Mouse (Mus musculus) hindbrain, embryonic 13.5 days (tissue): ENCODE data around the gene Eif2b4. TPM values are rescaled to one million over a fixed set of nuclear protein-coding genes. Genes with fewer than 3 reads are reported as not detected.

Experiments
- ATAC-seq: fragments of 200-750 bp; cut with Nextera tagmentation; 2 replicates; pipeline ENCODE4 v1.8.0; 2017; ENCODE audit warnings: moderate TSS enrichment; ENCODE audit not compliant: low FRiP score
- H3K27ac ChIP-seq: fragments of 300-500 bp; sonication (generic); 2 replicates; pipeline ENCODE4 v1.5.1; 2015; ENCODE audit warnings: inconsistent platforms, mild to moderate bottlenecking, moderate library complexity
- H3K27me3 ChIP-seq: fragments of 300-500 bp; sonication (generic); 2 replicates; pipeline ENCODE4 v1.6.1; 2015; ENCODE audit warnings: mild to moderate bottlenecking, inconsistent platforms
- H3K36me3 ChIP-seq: fragments of 300-500 bp; sonication (generic); 2 replicates; pipeline ENCODE4 v1.6.1; 2015; ENCODE audit warnings: mild to moderate bottlenecking, inconsistent platforms
- H3K4me1 ChIP-seq: fragments of 300-500 bp; sonication (generic); replicated peaks from 2 replicates; pipeline ENCODE4 v1.6.1; 2015; ENCODE audit warnings: inconsistent platforms
- H3K4me2 ChIP-seq: fragments of 300-500 bp; sonication (generic); 2 replicates; pipeline ENCODE4 v1.6.1; 2015; ENCODE audit warnings: inconsistent platforms, mild to moderate bottlenecking, moderate library complexity
- H3K4me3 ChIP-seq: fragments of 300-500 bp; sonication (generic); 2 replicates; pipeline ENCODE4 v1.5.1; 2015; ENCODE audit warnings: mild to moderate bottlenecking, inconsistent platforms
- H3K9ac ChIP-seq: fragments of 300-500 bp; sonication (generic); 2 replicates; pipeline ENCODE4 v1.6.1; 2015; ENCODE audit warnings: mild to moderate bottlenecking, inconsistent platforms
- H3K9me3 ChIP-seq: fragments of 300-500 bp; sonication (generic); 2 replicates; pipeline ENCODE4 v1.6.1; 2016; ENCODE audit warnings: inconsistent platforms
- WGBS: fragments of 180-500 bp; shearing (Covaris S2); methylation state at CpG from one replicate; pipeline ENCODE4 v1.1.7; 2015; 5-methylcytosine and 5-hydroxymethylcytosine counted together
- polyA plus RNA-seq: library from polyadenylated mRNA; unstranded; fragments of >200 nt; fragmentation: Nextera tagmentation; extraction: Ambion mirVana; gene quantifications from 2 replicates; pipeline ENCODE4 v1.2.1, GENCODE M21; 2015

Eif2b4 gene
- polyA plus RNA-seq, 1 experiment from 2014 or later = 77.0 TPM

GRCm38 (mm10) chr5:31179766-31180630, 13.2 kb downstream of the Eif2b4 start, which contains the start of the genes Gm29609 and Gtf3c2:
Gm29609 (minus strand) TSS chr5:31179911.
Gtf3c2 (minus strand) TSS chr5:31180144.
- Histone ChIP-seq H3K9ac (peak within 1 kb of the TSS; percentile 88), H3K4me3 (peak within 1 kb of the TSS; percentile 70), H3K4me1 (peaks cover 28% of the 10 kb centered on the region), H3K4me2 (peak within 1 kb of the TSS; percentile 93), H3K36me3 (peaks cover 5% of the 10 kb centered on the region; the same call in 1 of the 2 replicates), H3K27ac (peak within 1 kb of the TSS; percentile 94), H3K27me3 (no peaks in the 10 kb centered on the region), H3K9me3 (no peaks in the 10 kb centered on the region)
- under 1% methylated on average over 59 of the region's 59 CpGs for WGBS
- peak; percentile 99 for ATAC-seq

- H3K9me3 ChIP-seq = no peaks in the 10 kb centered on the region
- 2% methylated on average over 25 of the region's 25 CpGs for WGBS
- peak overlapping the region; percentile 70 for H3K4me3 ChIP-seq
- H3K27me3 ChIP-seq = no peaks in the 10 kb centered on the region
- H3K4me1 ChIP-seq = peaks cover 28% of the 10 kb centered on the region
- H3K27ac ChIP-seq = peak overlapping the region; percentile 94
- ATAC-seq = peak; percentile 85
- H3K9ac ChIP-seq = peak overlapping the region; percentile 88
- H3K4me2 ChIP-seq = peak overlapping the region; percentile 93
- peaks cover 9% of the 10 kb centered on the region for H3K36me3 ChIP-seq
Measured at GRCm38 (mm10) chr5:31179301-31179765, 13.9 kb downstream of the Eif2b4 start.

- ATAC-seq = no peak
- no peaks in the 10 kb centered on the region for H3K4me1 ChIP-seq
- WGBS = 89% methylated on average over 4 of the region's 4 CpGs
- H3K4me3 ChIP-seq = no peak overlapping the region
- H3K27me3 ChIP-seq = no peaks in the 10 kb centered on the region
- H3K27ac ChIP-seq = no peak overlapping the region
- no peaks in the 10 kb centered on the region for H3K9me3 ChIP-seq
- H3K4me2 ChIP-seq = no peak overlapping the region
- H3K9ac ChIP-seq = no peak overlapping the region
- peaks cover 96% of the 10 kb centered on the region for H3K36me3 ChIP-seq
Measured at GRCm38 (mm10) chr5:31168630-31169029, 24.6 kb downstream of the Eif2b4 start.

- H3K9me3 ChIP-seq = no peaks in the 10 kb centered on the region
- peaks cover 94% of the 10 kb centered on the region for H3K36me3 ChIP-seq
- no peak overlapping the region for H3K27ac ChIP-seq
- H3K4me1 ChIP-seq = no peaks in the 10 kb centered on the region
- no peak overlapping the region for H3K9ac ChIP-seq
- H3K4me3 ChIP-seq = no peak overlapping the region
- H3K27me3 ChIP-seq = no peaks in the 10 kb centered on the region
- WGBS = 80% methylated on average over 1 of the region's 1 CpGs
- H3K4me2 ChIP-seq = no peak overlapping the region
- ATAC-seq = no peak
Measured at GRCm38 (mm10) chr5:31164878-31165277, 28.4 kb downstream of the Eif2b4 start.

GRCm38 (mm10) chr5:31162462-31162861, 30.8 kb downstream of the Eif2b4 start:
- H3K36me3 ChIP-seq = peaks cover 94% of the 10 kb centered on the region
- H3K4me2 ChIP-seq = no peak overlapping the region
- H3K4me1 ChIP-seq = no peaks in the 10 kb centered on the region
- no peak for ATAC-seq
- H3K9me3 ChIP-seq = no peaks in the 10 kb centered on the region
- H3K27ac ChIP-seq = no peak overlapping the region
- H3K27me3 ChIP-seq = no peaks in the 10 kb centered on the region
- no peak overlapping the region for H3K9ac ChIP-seq
- H3K4me3 ChIP-seq = no peak overlapping the region

- H3K36me3 ChIP-seq = peaks cover 36% of the 10 kb centered on the region
- under 1% methylated on average over 19 of the region's 19 CpGs for WGBS
- H3K27me3 ChIP-seq = no peaks in the 10 kb centered on the region
- no peaks in the 10 kb centered on the region for H3K9me3 ChIP-seq
- H3K4me3 ChIP-seq = peak within 1 kb of the TSS; percentile 65
- peak within 1 kb of the TSS; percentile 84 for H3K4me2 ChIP-seq
- peak; percentile 96 for ATAC-seq
- peak within 1 kb of the TSS; percentile 85 for H3K9ac ChIP-seq
- H3K27ac ChIP-seq = peak within 1 kb of the TSS; percentile 83
- peaks cover 16% of the 10 kb centered on the region for H3K4me1 ChIP-seq
Measured at GRCm38 (mm10) chr5:31154152-31154553, 39.1 kb downstream of the Eif2b4 start, which contains the start of gene Mpv17. Mpv17 (minus strand) TSS chr5:31154251.

- peaks cover 31% of the 10 kb centered on the region for H3K36me3 ChIP-seq
- H3K9me3 ChIP-seq = no peaks in the 10 kb centered on the region
- peak overlapping the region; percentile 84 for H3K4me2 ChIP-seq
- ATAC-seq = peak; percentile 26; the same call in 1 of the 2 replicates
- H3K9ac ChIP-seq = peak overlapping the region; percentile 85
- WGBS = 41% methylated on average over 6 of the region's 6 CpGs
- peak overlapping the region; percentile 83 for H3K27ac ChIP-seq
- H3K27me3 ChIP-seq = no peaks in the 10 kb centered on the region
- peak overlapping the region; percentile 65 for H3K4me3 ChIP-seq
- H3K4me1 ChIP-seq = peaks cover 16% of the 10 kb centered on the region
Measured at GRCm38 (mm10) chr5:31153516-31154151, 39.6 kb downstream of the Eif2b4 start.

GRCm38 (mm10) chr5:31151746-31152145, 41.5 kb downstream of the Eif2b4 start:
- H3K27ac ChIP-seq = no peak overlapping the region
- no peak overlapping the region for H3K4me2 ChIP-seq
- no peak for ATAC-seq
- no peak overlapping the region for H3K9ac ChIP-seq
- H3K9me3 ChIP-seq = no peaks in the 10 kb centered on the region
- no peaks in the 10 kb centered on the region for H3K27me3 ChIP-seq
- no peak overlapping the region for H3K4me3 ChIP-seq
- H3K4me1 ChIP-seq = peaks cover 16% of the 10 kb centered on the region
- peaks cover 12% of the 10 kb centered on the region for H3K36me3 ChIP-seq
- WGBS = 90% methylated on average over 3 of the region's 3 CpGs

- H3K4me1 ChIP-seq = peaks cover 13% of the 10 kb centered on the region
- no peak for ATAC-seq
- peaks cover 24% of the 10 kb centered on the region for H3K36me3 ChIP-seq
- H3K27me3 ChIP-seq = no peaks in the 10 kb centered on the region
- no peak overlapping the region for H3K4me2 ChIP-seq
- no peak overlapping the region for H3K9ac ChIP-seq
- no peaks in the 10 kb centered on the region for H3K9me3 ChIP-seq
- 90% methylated on average over 4 of the region's 4 CpGs for WGBS
- no peak overlapping the region for H3K27ac ChIP-seq
- H3K4me3 ChIP-seq = no peak overlapping the region
Measured at GRCm38 (mm10) chr5:31149781-31150180, 43.4 kb downstream of the Eif2b4 start.

- Histone ChIP-seq H3K36me3 (peaks cover 14% of the 10 kb centered on the region), H3K9ac (0 out of 2 replicates have a peak overlapping the region, but pooled peaks have one; percentile 53), H3K27me3 (peaks cover 66% of the 10 kb centered on the region), H3K4me2 (peak overlapping the region; percentile 58; the same call in 1 of the 2 replicates), H3K27ac (no peak overlapping the region), H3K4me3 (peak overlapping the region; percentile 38; the same call in 1 of the 2 replicates), H3K4me1 (peaks cover 24% of the 10 kb centered on the region), H3K9me3 (no peaks in the 10 kb centered on the region)
- ATAC-seq = no peak
- WGBS = 11% methylated on average over 9 of the region's 9 CpGs
Measured at GRCm38 (mm10) chr5:31138968-31139425, 54.2 kb downstream of the Eif2b4 start.

GRCm38 (mm10) chr5:31138241-31138967, 54.8 kb downstream of the Eif2b4 start, which contains the start of gene Ucn:
Ucn (minus strand) TSS chr5:31138829.
- peak within 1 kb of the TSS; percentile 38 for H3K4me3 ChIP-seq
- H3K27ac ChIP-seq = no peak within 1 kb of the TSS
- H3K9me3 ChIP-seq = no peaks in the 10 kb centered on the region
- H3K36me3 ChIP-seq = peaks cover 13% of the 10 kb centered on the region
- H3K4me2 ChIP-seq = peak within 1 kb of the TSS; percentile 58
- H3K27me3 ChIP-seq = peaks cover 72% of the 10 kb centered on the region
- peak within 1 kb of the TSS; percentile 53 for H3K9ac ChIP-seq
- 2% methylated on average over 52 of the region's 52 CpGs for WGBS
- no peak for ATAC-seq
- H3K4me1 ChIP-seq = peaks cover 24% of the 10 kb centered on the region
